8 mouse cellular contexts compared by ENCODE assay signal in genomic region chr12:101958556-101958955, GRCm38 (mm10). TPM values are rescaled to one million over a fixed set of nuclear protein-coding genes. Genes with fewer than 3 reads are reported as not detected.
DNase-seq lines count a peak whose midpoint lies in the region; ATAC-seq lines count a peak whose summit lies in the region.

No protein-coding gene starts in this region.

- peak overlapping the region; percentile 84 for H3K4me2 ChIP-seq in heart, embryonic 13.5 days
- peak overlapping the region; percentile 46 for H3K4me2 ChIP-seq in hindbrain, embryonic 16.5 days (ENCODE audit: low read length)
- H3K4me2 ChIP-seq in midbrain, embryonic 14.5 days (ENCODE audit: low read length) = peak overlapping the region; percentile 43

- H3K4me1 ChIP-seq in heart, embryonic 13.5 days = peaks cover 14% of the 10 kb centered on the region
- H3K4me1 ChIP-seq in embryonic facial prominence, embryonic 10.5 days = peaks cover 14% of the 10 kb centered on the region
- peaks cover 9% of the 10 kb centered on the region for H3K4me1 ChIP-seq in hindbrain, embryonic 16.5 days (ENCODE audit: control insufficient read depth, insufficient read depth, low read depth, low read length)
- H3K4me1 ChIP-seq in midbrain, embryonic 14.5 days (ENCODE audit: control insufficient read depth, insufficient read depth, low read length) = peaks cover 12% of the 10 kb centered on the region; the same call in 1 of the 2 replicates

- no peak for DNase-seq in heart, adult 9 months (ENCODE audit: low spot score in 2 of 2)
- no peak for DNase-seq in embryonic facial prominence, embryonic 10.5 days (ENCODE audit: low spot score)
- no peak for DNase-seq in midbrain, embryonic 14.5 days
- DNase-seq in c-Kit-positive CD71-positive TER-119-positive erythroid progenitor cells, embryonic 14.5 days (ENCODE audit: low spot score) = no peak
- DNase-seq in adrenal gland, adult 8-10 months = no peak
- no peak for DNase-seq in thymus, postnatal 25 days

- ATAC-seq in heart, embryonic 13.5 days (ENCODE audit: extremely low read depth, insufficient number of reproducible peaks, low FRiP score, low TSS enrichment) = no peak
- ATAC-seq in hindbrain, embryonic 16.5 days = 0 out of 2 replicates have a peak, but pooled peaks have one; percentile 1
- no peak for ATAC-seq in midbrain, embryonic 14.5 days (ENCODE audit: low FRiP score, low TSS enrichment)

- peak overlapping the region; percentile 95 for H3K4me3 ChIP-seq in heart, embryonic 13.5 days
- peak overlapping the region; percentile 92 for H3K4me3 ChIP-seq in embryonic facial prominence, embryonic 10.5 days
- H3K4me3 ChIP-seq in hindbrain, embryonic 16.5 days (ENCODE audit: low read length) = peak overlapping the region; percentile 96
- H3K4me3 ChIP-seq in midbrain, embryonic 14.5 days (replicated peaks; ENCODE audit: low read depth, low read length) = peak overlapping the region; percentile 86

- peak overlapping the region; percentile 48; the same call in 1 of the 2 replicates for H3K27ac ChIP-seq in heart, embryonic 13.5 days (replicated peaks)
- H3K27ac ChIP-seq in embryonic facial prominence, embryonic 10.5 days (replicated peaks) = peak overlapping the region; percentile 59
- no peak overlapping the region for H3K27ac ChIP-seq in hindbrain, embryonic 16.5 days (ENCODE audit: low read depth, low read length)
- no peak overlapping the region for H3K27ac ChIP-seq in midbrain, embryonic 14.5 days (replicated peaks; ENCODE audit: low read depth, low read length)

- H3K27me3 ChIP-seq in heart, embryonic 13.5 days (replicated peaks) = no peaks in the 10 kb centered on the region
- no peaks in the 10 kb centered on the region for H3K27me3 ChIP-seq in embryonic facial prominence, embryonic 10.5 days (replicated peaks; ENCODE audit: low read depth, poor library complexity, severe bottlenecking)
- H3K27me3 ChIP-seq in hindbrain, embryonic 16.5 days (replicated peaks; ENCODE audit: control insufficient read depth, insufficient read depth, low read length) = no peaks in the 10 kb centered on the region
- no peaks in the 10 kb centered on the region for H3K27me3 ChIP-seq in midbrain, embryonic 14.5 days (ENCODE audit: control insufficient read depth, insufficient read depth, low read length)

- H3K36me3 ChIP-seq in heart, embryonic 13.5 days = no peaks in the 10 kb centered on the region
- peaks cover 14% of the 10 kb centered on the region for H3K36me3 ChIP-seq in embryonic facial prominence, embryonic 10.5 days (replicated peaks)
- no peaks in the 10 kb centered on the region for H3K36me3 ChIP-seq in hindbrain, embryonic 16.5 days (ENCODE audit: control insufficient read depth, insufficient read depth, low read length)
- H3K36me3 ChIP-seq in midbrain, embryonic 14.5 days (ENCODE audit: control insufficient read depth, insufficient read depth, low read length) = no peaks in the 10 kb centered on the region

- 57% methylated on average over 9 of the region's 9 CpGs for WGBS in heart, embryonic 13.5 days
- 60% methylated on average over 9 of the region's 9 CpGs for WGBS in embryonic facial prominence, embryonic 10.5 days
- 60% methylated on average over 9 of the region's 9 CpGs for WGBS in hindbrain, embryonic 16.5 days
- WGBS in midbrain, embryonic 14.5 days = 64% methylated on average over 9 of the region's 9 CpGs

- peak overlapping the region; percentile 67 for H3K9ac ChIP-seq in heart, embryonic 13.5 days
- no peak overlapping the region for H3K9ac ChIP-seq in hindbrain, embryonic 16.5 days (ENCODE audit: low read depth, low read length)
- no peak overlapping the region for H3K9ac ChIP-seq in midbrain, embryonic 14.5 days (replicated peaks; ENCODE audit: low read length)

- no peaks in the 10 kb centered on the region for H3K9me3 ChIP-seq in heart, embryonic 13.5 days
- no peaks in the 10 kb centered on the region for H3K9me3 ChIP-seq in embryonic facial prominence, embryonic 10.5 days
- H3K9me3 ChIP-seq in hindbrain, embryonic 16.5 days (ENCODE audit: control insufficient read depth, low read length) = no peaks in the 10 kb centered on the region
- H3K9me3 ChIP-seq in midbrain, embryonic 14.5 days (ENCODE audit: control insufficient read depth, low read length) = no peaks in the 10 kb centered on the region

RNA-seq across cellular contexts. Expression of gene Atxn3, which starts 0.5 kb away (rescaled TPM):
- polyA plus RNA-seq in heart, embryonic 13.5 days (2015; fragmentation: Nextera tagmentation; extraction: Ambion mirVana) = 7.3 and 7.9 TPM in 2 replicates
- polyA plus RNA-seq in embryonic facial prominence, embryonic 10.5 days (2016; fragmentation: Nextera tagmentation; extraction: Ambion mirVana) = 11.2 and 13.7 TPM in 2 replicates
- 9.0 and 9.7 TPM in 2 replicates for polyA plus RNA-seq in hindbrain, embryonic 16.5 days (2015; fragmentation: Nextera tagmentation; extraction: Ambion mirVana)
- 13.6 and 19.5 TPM in 2 replicates for polyA plus RNA-seq in midbrain, embryonic 14.5 days (2014; fragmentation: Nextera tagmentation; extraction: Ambion mirVana)
- 10 to 100 TPM; 17.7 to 24.6 (median 20.9) TPM for total RNA-seq in adrenal gland, adult 8-10 months (2022)

RNA-seq across cellular contexts. Expression of gene Cpsf2, which starts 17.2 kb away (rescaled TPM):
- 19.4 and 22.0 TPM in 2 replicates for polyA plus RNA-seq in heart, embryonic 13.5 days (2015; fragmentation: Nextera tagmentation; extraction: Ambion mirVana)
- polyA plus RNA-seq in embryonic facial prominence, embryonic 10.5 days (2016; fragmentation: Nextera tagmentation; extraction: Ambion mirVana) = 37.1 and 37.4 TPM in 2 replicates
- 30.1 and 31.8 TPM in 2 replicates for polyA plus RNA-seq in hindbrain, embryonic 16.5 days (2015; fragmentation: Nextera tagmentation; extraction: Ambion mirVana)
- 32.3 and 37.4 TPM in 2 replicates for polyA plus RNA-seq in midbrain, embryonic 14.5 days (2014; fragmentation: Nextera tagmentation; extraction: Ambion mirVana)
- total RNA-seq in adrenal gland, adult 8-10 months (2022) = 10 to 100 TPM; 33.5 to 39.0 (median 37.2) TPM

RNA-seq across cellular contexts. Expression of gene Trip11, which starts 45.5 kb away (rescaled TPM):
- 19.1 and 19.5 TPM in 2 replicates for polyA plus RNA-seq in heart, embryonic 13.5 days (2015; fragmentation: Nextera tagmentation; extraction: Ambion mirVana)
- 19.0 and 19.2 TPM in 2 replicates for polyA plus RNA-seq in embryonic facial prominence, embryonic 10.5 days (2016; fragmentation: Nextera tagmentation; extraction: Ambion mirVana)
- 18.4 and 21.8 TPM in 2 replicates for polyA plus RNA-seq in hindbrain, embryonic 16.5 days (2015; fragmentation: Nextera tagmentation; extraction: Ambion mirVana)
- polyA plus RNA-seq in midbrain, embryonic 14.5 days (2014; fragmentation: Nextera tagmentation; extraction: Ambion mirVana) = 22.6 and 24.3 TPM in 2 replicates
- 10 to 100 TPM; 38.7 to 43.5 (median 39.6) TPM for total RNA-seq in adrenal gland, adult 8-10 months (2022)

Comparison
In these comparisons a context has a peak if more than half of its experiments do, and no peak if none do; other contexts are left out.
1. H3K27ac ChIP-seq: peak in heart, embryonic 13.5 days (single experiment) and embryonic facial prominence, embryonic 10.5 days (single experiment); none in hindbrain, embryonic 16.5 days (single experiment) and midbrain, embryonic 14.5 days (single experiment).
2. Peak in every context shown above with its lines, with median percentiles within 50 percentile points of each other: H3K4me2 ChIP-seq and H3K4me3 ChIP-seq.